Mouse (Mus musculus) cortical plate, adult 2 months (tissue): ENCODE measurements around the gene Alyref.

Experiments used
- CTCF ChIP-seq: fragments of 200-500 bp; IDR thresholded peaks from 2 replicates; pipeline ENCODE4 v1.5.1; 2011; ENCODE audit warnings: mild to moderate bottlenecking, control low read depth, low read length; ENCODE audit not compliant: insufficient read depth; ENCODE audit errors: extremely low read depth
- POLR2A ChIP-seq: fragments of 200-500 bp; IDR thresholded peaks from 2 replicates; pipeline ENCODE4 v1.6.1; 2011; ENCODE audit warnings: mild to moderate bottlenecking, low read length, control low read depth; ENCODE audit not compliant: insufficient read depth; ENCODE audit errors: extremely low read depth

DNA sequence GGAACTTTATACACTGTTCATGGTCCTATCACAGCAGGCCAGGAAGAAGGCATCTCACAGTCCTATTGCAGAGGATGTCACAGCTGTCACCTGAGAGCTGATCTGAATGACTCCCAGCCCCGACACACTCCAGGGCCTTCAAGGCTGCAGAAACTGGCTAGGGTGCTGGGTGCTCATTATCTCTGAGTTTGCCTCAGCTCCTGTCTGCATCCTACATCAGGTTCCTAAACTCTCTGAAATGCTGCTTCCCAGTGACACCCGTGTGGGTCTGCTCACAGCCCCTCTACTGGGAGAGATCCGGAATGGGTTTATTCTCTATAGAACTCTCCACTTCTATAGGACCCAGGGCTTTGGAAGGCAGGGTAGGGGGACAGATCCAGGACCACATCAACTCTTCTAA, 50.0 kb downstream of the Alyref start:
- no peak for TF ChIP-seq CTCF
- no peak for TF ChIP-seq POLR2A
